Mouse (Mus musculus) Muller cell, postnatal 12 days (primary cell): ENCODE results near the gene Fcamr.

Experiments used
- DNase-seq: peaks from one replicate; pipeline ENCODE4 v3.0.0-alpha.2; 2015; ENCODE audit errors: inconsistent ontology term

Gene Fcamr

GRCm38 (mm10) chr1:130801511-130801910, 809 bp downstream of the Fcamr start:
- DNase-seq = no peak

- DNase-seq = no peak
Observed at GRCm38 (mm10) chr1:130802976-130803375, 2.3 kb downstream of the Fcamr start.

- DNase-seq = no peak
Observed at GRCm38 (mm10) chr1:130804279-130804678, 3.6 kb downstream of the Fcamr start.

- no peak for DNase-seq
Observed at GRCm38 (mm10) chr1:130810906-130811305, 10.2 kb downstream of the Fcamr start.

- DNase-seq = no peak
Observed at GRCm38 (mm10) chr1:130811316-130811715, 10.6 kb downstream of the Fcamr start.

GRCm38 (mm10) chr1:130819737-130820136, 19.0 kb downstream of the Fcamr start:
- no peak for DNase-seq

GRCm38 (mm10) chr1:130820316-130821148, 19.8 kb downstream of the Fcamr start:
- DNase-seq = no peak

- DNase-seq = no peak
Observed at GRCm38 (mm10) chr1:130821149-130821471, 20.4 kb downstream of the Fcamr start.

- no peak for DNase-seq
Observed at GRCm38 (mm10) chr1:130821911-130822625, 21.4 kb downstream of the Fcamr start.

- DNase-seq = no peak
Observed at GRCm38 (mm10) chr1:130826448-130826847, 25.7 kb downstream of the Fcamr start, which contains the start of gene Pigr. Pigr (plus strand) TSS chr1:130826684.

GRCm38 (mm10) chr1:130828656-130829055, 28.0 kb downstream of the Fcamr start:
- DNase-seq = no peak

GRCm38 (mm10) chr1:130829906-130830830, 29.5 kb downstream of the Fcamr start:
- no peak for DNase-seq

- DNase-seq = no peak
Observed at GRCm38 (mm10) chr1:130832230-130833149, 31.8 kb downstream of the Fcamr start.

- DNase-seq = peak; percentile 73
Observed at GRCm38 (mm10) chr1:130835161-130835936, 34.6 kb downstream of the Fcamr start.

GRCm38 (mm10) chr1:130838288-130838687, 37.6 kb downstream of the Fcamr start:
- no peak for DNase-seq

GRCm38 (mm10) chr1:130840599-130841379, 40.1 kb downstream of the Fcamr start:
- DNase-seq = no peak

- no peak for DNase-seq
Observed at GRCm38 (mm10) chr1:130841621-130842020, 40.9 kb downstream of the Fcamr start.

GRCm38 (mm10) chr1:130844516-130844915, 43.8 kb downstream of the Fcamr start:
- DNase-seq = no peak

- no peak for DNase-seq
Observed at GRCm38 (mm10) chr1:130849530-130850214, 49.0 kb downstream of the Fcamr start.
